ENCODE assay signal across 7 mouse cellular contexts in genomic region chr11:100983125-100983777, GRCm38 (mm10). TPM values are rescaled to one million over a fixed set of nuclear protein-coding genes. Genes with fewer than 3 reads are reported as not detected.
A peak's percentile ranks its signal among the peaks of the same experiment; 100 is the strongest.
DNase-seq lines count a peak whose midpoint lies in the region; ATAC-seq and TF ChIP-seq lines count a peak whose summit lies in the region.

No protein-coding gene starts in this region.

- DNase-seq in adrenal gland, adult 2 months, result peak; percentile 86
- DNase-seq in embryo, embryonic 10.5 days (ENCODE audit: low spot score), result peak; percentile 93
- peak; percentile 93 for DNase-seq in midbrain, embryonic 14.5 days
- DNase-seq in spleen, adult 18-20 months, result peak; percentile 57 to 81

- peak overlapping the region; percentile 36 for H3K4me3 ChIP-seq in intestine, postnatal 0 days (ENCODE audit: low read depth, low read length)
- H3K4me3 ChIP-seq in limb, embryonic 13.5 days, result peak overlapping the region; percentile 37
- peak overlapping the region; percentile 20 for H3K4me3 ChIP-seq in midbrain, embryonic 14.5 days (replicated peaks; ENCODE audit: low read depth, low read length)

- TF ChIP-seq CTCF in intestine, postnatal 0 days (IDR thresholded peaks at IDR 0.05; ENCODE audit: low read depth), result peak; percentile 98

- H3K27me3 ChIP-seq in intestine, postnatal 0 days (replicated peaks; ENCODE audit: control insufficient read depth, insufficient read depth, low read length), result no peaks in the 10 kb centered on the region
- peaks cover 28% of the 10 kb centered on the region for H3K27me3 ChIP-seq in limb, embryonic 13.5 days
- peaks cover 3% of the 10 kb centered on the region; the same call in 1 of the 2 replicates for H3K27me3 ChIP-seq in midbrain, embryonic 14.5 days (ENCODE audit: control insufficient read depth, insufficient read depth, low read length)

- WGBS in intestine, postnatal 0 days, result 2% methylated on average over 20 of the region's 20 CpGs
- 3% methylated on average over 20 of the region's 20 CpGs for WGBS in limb, embryonic 13.5 days
- WGBS in midbrain, embryonic 14.5 days, result 4% methylated on average over 20 of the region's 20 CpGs

- H3K4me1 ChIP-seq in intestine, postnatal 0 days (replicated peaks; ENCODE audit: control insufficient read depth, insufficient read depth, low read length), result no peaks in the 10 kb centered on the region
- H3K4me1 ChIP-seq in limb, embryonic 13.5 days, result no peaks in the 10 kb centered on the region; the same call in 1 of the 2 replicates
- no peaks in the 10 kb centered on the region for H3K4me1 ChIP-seq in midbrain, embryonic 14.5 days (ENCODE audit: control insufficient read depth, insufficient read depth, low read length)

- H3K9me3 ChIP-seq in intestine, postnatal 0 days (ENCODE audit: control insufficient read depth), result no peaks in the 10 kb centered on the region
- no peaks in the 10 kb centered on the region for H3K9me3 ChIP-seq in limb, embryonic 13.5 days
- H3K9me3 ChIP-seq in midbrain, embryonic 14.5 days (ENCODE audit: control insufficient read depth, low read length), result no peaks in the 10 kb centered on the region

- H3K4me2 ChIP-seq in intestine, postnatal 0 days (replicated peaks; ENCODE audit: low read depth), result peak overlapping the region; percentile 73
- peak overlapping the region; percentile 65 for H3K4me2 ChIP-seq in limb, embryonic 13.5 days (replicated peaks)
- peak overlapping the region; percentile 59 for H3K4me2 ChIP-seq in midbrain, embryonic 14.5 days (ENCODE audit: low read length)

- no peaks in the 10 kb centered on the region for H3K36me3 ChIP-seq in intestine, postnatal 0 days (ENCODE audit: control insufficient read depth, insufficient read depth)
- H3K36me3 ChIP-seq in limb, embryonic 13.5 days, result no peaks in the 10 kb centered on the region
- H3K36me3 ChIP-seq in midbrain, embryonic 14.5 days (ENCODE audit: control insufficient read depth, insufficient read depth, low read length), result no peaks in the 10 kb centered on the region

- peak overlapping the region; percentile 23; the same call in 1 of the 2 replicates for H3K9ac ChIP-seq in intestine, postnatal 0 days (ENCODE audit: low read depth, low read length)
- H3K9ac ChIP-seq in limb, embryonic 13.5 days, result peak overlapping the region; percentile 52; the same call in 1 of the 2 replicates
- H3K9ac ChIP-seq in midbrain, embryonic 14.5 days (replicated peaks; ENCODE audit: low read length), result peak overlapping the region; percentile 40; the same call in 1 of the 2 replicates

- ATAC-seq in granulocyte monocyte progenitor cell, adult 5-6 weeks (replicated peaks; ENCODE audit: poor library complexity, severe bottlenecking), result peak; percentile 79
- peak; percentile 48 for ATAC-seq in intestine, postnatal 0 days
- peak; percentile 64; the same call in 1 of the 2 replicates for ATAC-seq in limb, embryonic 13.5 days (ENCODE audit: low FRiP score, low read depth)
- ATAC-seq in midbrain, embryonic 14.5 days (ENCODE audit: low FRiP score, low TSS enrichment), result no peak

- H3K27ac ChIP-seq in intestine, postnatal 0 days (ENCODE audit: low read depth, low read length), result no peak overlapping the region
- no peak overlapping the region for H3K27ac ChIP-seq in limb, embryonic 13.5 days
- no peak overlapping the region for H3K27ac ChIP-seq in midbrain, embryonic 14.5 days (replicated peaks; ENCODE audit: low read depth, low read length)

RNA-seq across cellular contexts. Expression of gene Cavin1, which starts 12.6 kb away (rescaled TPM):
- total RNA-seq in adrenal gland, adult 2 months (2021), result 100 to 1,000 TPM; 236 to 425 TPM
- polyA plus RNA-seq in adrenal gland, adult 2 months (2012; rRNA removed), result 193 and 219 TPM in 2 replicates
- 1.1 and 1.5 TPM in 2 replicates for total RNA-seq in granulocyte monocyte progenitor cell, adult 5-6 weeks (2014; fragmentation: Nextera tagmentation)
- total RNA-seq in granulocyte monocyte progenitor cell, adult 5-6 weeks (2017), result 0.93 and 1.6 TPM in 2 replicates
- polyA plus RNA-seq in intestine, postnatal 0 days (2015; fragmentation: Nextera tagmentation; extraction: Ambion mirVana), result 191 and 207 TPM in 2 replicates
- polyA plus RNA-seq in limb, embryonic 13.5 days (2015; fragmentation: Nextera tagmentation; extraction: Ambion mirVana), result 136 and 142 TPM in 2 replicates
- polyA plus RNA-seq in midbrain, embryonic 14.5 days (2014; fragmentation: Nextera tagmentation; extraction: Ambion mirVana), result 8.0 and 16.3 TPM in 2 replicates

RNA-seq across cellular contexts. Expression of gene Atp6v0a1, which starts 26.0 kb away (rescaled TPM):
- 100 to 1,000 TPM; 116 to 159 TPM for total RNA-seq in adrenal gland, adult 2 months (2021)
- polyA plus RNA-seq in adrenal gland, adult 2 months (2012; rRNA removed), result 77.9 and 98.0 TPM in 2 replicates
- total RNA-seq in granulocyte monocyte progenitor cell, adult 5-6 weeks (2014; fragmentation: Nextera tagmentation), result 42.7 and 66.2 TPM in 2 replicates
- 16.8 and 17.9 TPM in 2 replicates for total RNA-seq in granulocyte monocyte progenitor cell, adult 5-6 weeks (2017)
- 62.1 and 67.2 TPM in 2 replicates for polyA plus RNA-seq in intestine, postnatal 0 days (2015; fragmentation: Nextera tagmentation; extraction: Ambion mirVana)
- polyA plus RNA-seq in limb, embryonic 13.5 days (2015; fragmentation: Nextera tagmentation; extraction: Ambion mirVana), result 34.0 and 34.4 TPM in 2 replicates
- 115 and 119 TPM in 2 replicates for polyA plus RNA-seq in midbrain, embryonic 14.5 days (2014; fragmentation: Nextera tagmentation; extraction: Ambion mirVana)

RNA-seq across cellular contexts. Expression of gene Stat3, which starts 43.9 kb away (rescaled TPM):
- total RNA-seq in adrenal gland, adult 2 months (2021), result 10 to 100 TPM; 76.6 to 79.4 TPM
- 45.4 and 54.9 TPM in 2 replicates for polyA plus RNA-seq in adrenal gland, adult 2 months (2012; rRNA removed)
- total RNA-seq in granulocyte monocyte progenitor cell, adult 5-6 weeks (2014; fragmentation: Nextera tagmentation), result 51.6 and 54.7 TPM in 2 replicates
- 52.1 and 80.7 TPM in 2 replicates for total RNA-seq in granulocyte monocyte progenitor cell, adult 5-6 weeks (2017)
- polyA plus RNA-seq in intestine, postnatal 0 days (2015; fragmentation: Nextera tagmentation; extraction: Ambion mirVana), result 61.2 and 68.6 TPM in 2 replicates
- polyA plus RNA-seq in limb, embryonic 13.5 days (2015; fragmentation: Nextera tagmentation; extraction: Ambion mirVana), result 42.4 and 50.3 TPM in 2 replicates
- 29.6 and 30.6 TPM in 2 replicates for polyA plus RNA-seq in midbrain, embryonic 14.5 days (2014; fragmentation: Nextera tagmentation; extraction: Ambion mirVana)
